Mouse (Mus musculus): ENCODE data around the gene Dlgap4.

The Dlgap4 gene

GRCm38 (mm10) chr2:156657522-156657921 lies 44.0 kb downstream of the Dlgap4 start:
- no peak for DNase-seq (ENCODE audit: extremely low spot score, low read depth, low spot score)

- DNase-seq (ENCODE audit: extremely low spot score, low read depth, low spot score): no peak
These were observed 44.7 kb downstream of the Dlgap4 start for GRCm38 (mm10) chr2:156658221-156658620.

- no peak for DNase-seq (ENCODE audit: extremely low spot score, low read depth, low spot score)
These were observed 45.2 kb downstream of the Dlgap4 start for GRCm38 (mm10) chr2:156658751-156659150.

- no peak for DNase-seq (ENCODE audit: extremely low spot score, low read depth, low spot score)
These were observed 46.5 kb downstream of the Dlgap4 start for GRCm38 (mm10) chr2:156659981-156660380.

DNA sequence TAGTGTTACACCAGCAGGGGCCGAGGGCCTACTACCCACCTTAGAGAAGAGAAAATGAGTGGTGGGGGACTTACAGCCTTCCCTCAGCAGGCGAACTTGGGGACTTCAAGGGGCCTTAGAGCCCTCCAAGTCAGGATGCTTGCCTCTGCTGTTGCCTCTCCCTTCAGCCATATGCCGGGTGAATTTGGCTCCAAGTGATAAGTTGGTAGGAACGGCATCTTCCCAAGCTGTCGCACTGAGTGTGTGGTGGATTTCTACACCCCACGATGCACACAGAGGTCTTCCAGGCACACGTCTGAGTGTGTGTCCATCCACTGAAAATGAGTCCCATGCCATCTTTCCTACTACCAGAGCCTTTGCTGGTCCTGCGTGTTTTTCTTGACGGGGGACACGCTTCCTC lies 49.7 kb downstream of the Dlgap4 start:
- no peak for DNase-seq (ENCODE audit: extremely low spot score, low read depth, low spot score)

- DNase-seq (ENCODE audit: extremely low spot score, low read depth, low spot score): no peak
These were observed 50.9 kb downstream of the Dlgap4 start for GRCm38 (mm10) chr2:156664407-156664806.

DNA sequence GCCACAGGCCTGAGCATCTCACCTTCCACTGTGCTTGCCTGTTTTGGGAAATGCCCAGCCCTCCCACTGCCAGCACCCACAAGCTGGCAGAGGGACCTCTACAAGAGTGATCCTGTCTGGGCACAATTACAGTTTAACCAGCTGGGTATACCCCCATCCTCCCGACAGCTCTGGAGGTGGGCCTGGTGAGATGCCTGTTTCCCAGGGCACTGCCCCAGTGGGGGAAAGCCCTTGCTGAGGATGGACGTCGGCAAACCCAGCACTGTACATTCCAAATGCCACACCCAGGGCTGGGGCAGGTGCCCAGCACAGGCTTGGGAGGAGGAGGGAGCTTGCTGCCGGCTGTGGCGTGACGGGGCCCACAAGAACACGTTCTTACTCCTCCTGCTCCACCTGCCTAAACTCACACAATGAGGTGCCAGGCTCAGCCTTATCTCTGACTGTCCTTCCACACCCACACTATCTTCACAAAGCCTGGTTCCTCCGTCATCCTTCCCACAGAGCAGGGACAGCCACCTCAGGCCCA lies 51.6 kb downstream of the Dlgap4 start:
- no peak for DNase-seq (ENCODE audit: extremely low spot score, low read depth, low spot score)

DNA sequence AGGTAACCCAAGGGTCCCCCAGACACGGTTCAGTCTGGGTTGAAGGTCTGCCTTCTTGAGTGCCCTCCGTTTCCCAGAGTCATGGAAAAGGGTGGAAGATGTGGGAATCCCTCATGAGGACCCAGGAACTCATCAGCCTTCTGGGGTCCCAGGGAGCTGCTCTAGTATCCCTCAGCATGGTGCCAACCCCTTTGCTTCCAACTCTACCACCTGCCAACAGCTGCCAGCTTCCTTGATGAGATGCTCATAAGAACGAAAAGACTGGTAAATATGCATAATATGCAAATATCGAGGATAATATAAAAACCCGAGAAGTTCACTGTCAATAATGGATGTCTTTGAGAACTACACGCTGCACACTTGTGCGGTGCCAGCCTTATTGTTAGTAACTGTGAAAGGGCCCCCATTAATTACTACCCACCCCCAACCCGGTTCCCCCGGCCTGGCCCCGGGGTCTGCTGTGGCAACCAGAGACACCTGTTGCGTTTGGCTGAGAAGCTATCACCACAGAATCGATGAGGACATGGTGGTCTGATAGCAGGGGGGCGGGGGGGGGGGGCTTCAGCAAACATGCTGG lies 52.2 kb downstream of the Dlgap4 start:
- DNase-seq (ENCODE audit: extremely low spot score, low read depth, low spot score): no peak

- no peak for DNase-seq (ENCODE audit: extremely low spot score, low read depth, low spot score)
These were observed 52.7 kb downstream of the Dlgap4 start for GRCm38 (mm10) chr2:156666231-156666630.

DNA sequence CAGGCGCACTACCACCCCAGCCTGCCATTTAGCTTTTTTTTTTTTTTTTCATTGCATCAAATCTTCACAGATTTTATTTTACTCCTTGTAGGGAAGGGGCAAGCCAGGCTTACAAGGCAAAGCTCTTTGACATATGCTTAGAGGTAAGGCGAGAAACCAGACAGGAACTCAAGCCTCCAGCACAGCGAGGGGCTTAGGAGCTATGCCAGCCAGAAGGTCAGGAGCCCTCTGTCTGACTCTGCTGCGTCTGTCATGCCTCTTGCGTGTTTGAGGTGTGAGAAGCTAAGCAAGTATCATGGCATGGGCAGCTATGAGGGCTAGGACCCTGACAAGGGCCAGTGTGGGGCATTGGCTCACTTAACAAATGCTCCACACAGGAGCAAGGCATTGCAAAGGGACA lies 53.8 kb downstream of the Dlgap4 start:
- DNase-seq (ENCODE audit: extremely low spot score, low read depth, low spot score): no peak

DNA sequence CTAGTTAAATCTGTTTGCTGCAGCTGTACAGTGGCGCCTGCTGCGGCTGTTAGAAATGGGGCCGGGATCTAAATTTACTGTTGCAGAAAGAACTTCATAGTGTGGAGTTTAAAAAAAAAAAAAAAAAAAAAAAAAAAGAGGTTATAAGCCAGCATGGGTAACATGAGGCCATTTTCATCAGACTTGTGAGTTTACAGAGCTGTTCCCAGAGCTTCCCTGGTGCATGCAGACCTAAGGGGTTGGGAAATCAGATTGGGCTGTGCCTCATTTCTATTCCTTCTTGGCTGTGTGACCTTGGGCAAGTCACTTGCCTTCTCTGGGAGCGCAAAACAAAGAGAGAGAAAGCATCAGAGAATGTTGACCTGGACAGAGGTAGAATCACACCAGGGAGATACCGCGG lies 55.1 kb downstream of the Dlgap4 start:
- no peak for DNase-seq (ENCODE audit: extremely low spot score, low read depth, low spot score)

GRCm38 (mm10) chr2:156673307-156673706 lies 59.8 kb downstream of the Dlgap4 start:
- no peak for DNase-seq (ENCODE audit: extremely low spot score, low read depth, low spot score)

- DNase-seq (ENCODE audit: extremely low spot score, low read depth, low spot score): no peak
These were observed 60.6 kb downstream of the Dlgap4 start for GRCm38 (mm10) chr2:156673881-156674669.

DNA sequence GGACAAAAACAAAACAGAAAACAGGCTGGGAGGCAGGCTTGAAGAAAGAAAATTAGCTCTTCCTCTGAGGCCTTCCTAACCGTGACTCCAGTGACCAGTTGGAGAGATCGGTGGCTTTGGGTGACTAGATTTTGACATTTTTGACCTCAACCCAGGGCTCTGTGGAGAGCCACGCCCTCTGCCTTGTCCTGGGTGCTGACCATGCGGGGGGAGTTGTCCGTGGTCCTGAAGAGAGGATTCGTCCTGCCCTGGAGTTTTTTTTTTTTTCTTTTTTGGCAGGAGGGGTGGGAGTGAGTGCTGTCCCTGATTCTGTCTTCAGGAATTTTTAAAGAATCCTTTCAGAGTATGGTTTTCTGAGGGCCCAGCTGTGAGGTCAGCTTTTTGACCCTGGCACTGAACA lies 63.4 kb downstream of the Dlgap4 start:
- peak; percentile 2 for DNase-seq (ENCODE audit: extremely low spot score, low read depth, low spot score)

DNA sequence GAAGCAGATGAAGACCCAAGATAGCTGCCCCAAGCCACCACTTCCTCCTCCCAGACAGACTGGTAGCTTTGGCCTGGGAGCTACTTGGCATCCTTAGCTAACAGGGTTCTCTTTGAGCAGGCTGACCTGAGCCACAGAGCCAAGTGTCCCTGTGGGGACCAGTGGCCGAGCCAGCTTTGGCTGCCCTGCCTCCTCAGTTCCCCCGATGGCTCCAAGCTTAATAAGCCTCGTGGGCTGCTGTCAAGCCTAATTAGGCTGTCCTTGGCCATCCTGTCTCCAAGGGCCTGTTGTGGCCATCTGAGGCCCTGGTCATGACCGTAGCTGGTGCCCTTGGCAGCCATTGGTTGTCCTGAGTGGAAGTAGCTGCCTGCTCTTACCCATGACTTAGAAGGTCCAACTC lies 64.6 kb downstream of the Dlgap4 start:
- no peak for DNase-seq (ENCODE audit: extremely low spot score, low read depth, low spot score)

DNA sequence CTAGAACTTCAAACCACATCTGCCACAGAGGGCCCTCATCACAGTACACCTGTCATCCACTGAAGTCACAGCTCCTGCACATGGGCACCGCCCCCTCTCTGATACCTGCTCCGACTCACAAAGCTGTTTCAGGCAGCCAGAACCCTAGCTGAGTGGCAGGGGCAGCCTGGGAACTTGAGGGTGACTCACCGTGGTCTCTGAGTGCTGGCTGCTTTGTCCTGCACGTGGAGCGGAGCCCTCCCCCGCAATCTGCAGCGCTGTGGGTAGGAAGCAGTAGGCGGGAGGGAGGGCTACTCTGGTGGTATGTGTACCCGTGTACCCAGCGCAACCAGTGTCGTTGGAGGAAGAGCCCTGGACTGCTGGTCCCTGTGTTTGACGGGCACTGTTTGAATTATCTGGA lies 69.5 kb downstream of the Dlgap4 start:
- DNase-seq (ENCODE audit: extremely low spot score, low read depth, low spot score): no peak

GRCm38 (mm10) chr2:156685999-156686398 lies 72.5 kb downstream of the Dlgap4 start:
- no peak for DNase-seq (ENCODE audit: extremely low spot score, low read depth, low spot score)

DNA sequence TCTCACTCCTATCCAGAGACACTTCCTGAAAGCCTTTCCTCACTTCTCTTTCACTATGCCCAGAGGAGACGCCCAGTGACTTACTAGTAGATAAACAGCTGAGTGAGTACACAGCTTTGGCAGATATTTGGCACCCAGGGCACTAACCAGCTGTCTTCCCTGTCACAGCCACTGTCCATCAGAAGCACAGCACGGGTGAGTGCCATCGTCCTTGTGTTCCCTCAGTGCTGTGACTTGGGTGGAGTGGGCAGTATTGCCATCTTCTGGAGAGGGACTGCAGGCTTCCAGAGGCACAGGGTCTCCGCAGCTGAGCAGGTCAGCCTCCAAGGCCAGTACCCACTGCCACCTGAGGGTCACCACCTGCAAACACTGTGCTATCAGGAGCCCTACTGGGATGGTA lies 73.2 kb downstream of the Dlgap4 start:
- DNase-seq (ENCODE audit: extremely low spot score, low read depth, low spot score): no peak

DNA sequence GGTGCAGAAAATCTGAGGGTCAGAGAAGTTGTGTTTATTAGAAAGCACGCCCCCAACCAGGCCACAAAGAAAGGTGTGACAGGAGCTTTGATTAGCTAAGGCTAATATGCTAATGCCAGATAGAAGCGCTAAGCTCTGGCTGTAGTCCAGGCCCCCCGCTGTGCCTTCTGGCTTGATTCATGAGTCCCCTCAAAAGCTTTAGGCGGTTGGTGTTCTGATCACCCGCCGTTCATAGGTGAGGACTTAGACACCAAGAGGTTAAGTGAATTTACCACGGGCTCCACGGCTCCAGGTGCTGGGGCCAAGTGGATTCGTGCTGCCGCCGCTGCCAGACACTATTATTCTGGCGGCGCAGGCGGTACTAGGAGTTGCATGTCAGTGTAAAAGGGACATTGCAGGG lies 75.1 kb downstream of the Dlgap4 start:
- DNase-seq (ENCODE audit: extremely low spot score, low read depth, low spot score): no peak

DNA sequence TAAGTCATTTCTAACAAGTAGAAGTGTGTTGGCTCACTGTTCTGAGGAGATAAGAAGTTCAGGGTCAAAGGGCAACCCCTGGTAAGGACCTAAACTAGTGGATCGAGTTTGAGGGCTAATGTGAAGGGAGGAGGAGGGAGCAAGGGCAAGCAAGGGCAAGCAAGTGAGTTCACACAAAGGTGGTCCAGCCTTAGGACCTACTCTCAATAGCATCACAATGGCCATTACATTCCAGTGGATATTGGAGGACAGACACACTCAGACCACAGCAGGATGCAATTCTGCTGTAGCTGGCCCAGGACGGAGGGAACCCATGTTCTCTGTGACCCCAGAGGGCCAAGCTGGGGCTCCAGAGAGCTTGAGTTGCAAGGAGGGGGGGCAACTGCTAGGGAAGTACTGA lies 77.3 kb downstream of the Dlgap4 start:
- DNase-seq (ENCODE audit: extremely low spot score, low read depth, low spot score): no peak

DNA sequence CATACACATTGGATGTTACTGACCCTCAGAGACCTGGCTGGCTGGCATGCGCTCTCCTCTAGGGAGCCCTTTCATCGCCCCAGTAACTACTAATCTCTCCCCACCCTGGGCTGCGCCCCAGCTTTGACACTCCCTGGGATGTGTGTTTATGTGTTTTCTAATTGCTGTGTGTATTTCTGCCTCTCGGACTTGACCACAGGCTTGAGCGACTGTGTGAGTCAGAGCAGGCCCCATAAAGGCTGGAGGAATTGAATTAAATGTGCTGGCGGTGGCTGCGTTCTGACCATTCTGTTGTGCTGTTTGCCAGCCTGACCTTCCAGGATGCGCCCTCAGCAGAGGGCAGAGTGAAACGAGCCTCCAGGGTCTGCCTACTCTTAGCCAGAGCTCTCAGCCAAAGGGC lies 78.2 kb downstream of the Dlgap4 start:
- no peak for DNase-seq (ENCODE audit: extremely low spot score, low read depth, low spot score)

DNA sequence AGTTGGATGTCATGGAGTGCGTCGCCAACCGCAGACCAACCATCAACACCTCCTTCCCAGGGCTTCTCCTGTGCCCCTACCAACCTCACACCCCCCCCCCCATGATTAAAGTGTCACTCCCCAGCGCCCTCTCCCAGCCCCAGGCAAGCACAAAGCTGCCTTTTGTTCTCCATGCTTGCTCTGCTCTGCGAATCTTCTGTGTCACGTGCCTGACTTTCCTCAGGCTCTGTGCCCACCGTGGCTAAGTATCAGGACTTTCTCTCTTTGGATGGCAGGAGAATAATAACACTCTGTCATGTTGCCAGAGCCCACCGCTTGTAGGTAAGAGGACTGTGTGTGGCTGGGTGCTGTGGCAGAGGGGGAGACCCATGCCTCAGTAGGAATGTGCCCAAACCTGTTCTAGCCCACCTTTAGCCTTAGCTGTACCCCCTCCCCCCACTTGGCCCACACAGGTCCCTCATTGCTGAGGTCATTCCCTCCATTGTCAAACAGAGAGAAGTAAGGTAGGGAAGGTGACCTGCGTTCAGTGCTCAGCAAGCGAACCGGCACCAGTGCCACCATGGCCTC lies 79.8 kb downstream of the Dlgap4 start:
- no peak for DNase-seq (ENCODE audit: extremely low spot score, low read depth, low spot score)

Measured in hindlimb bud, embryonic 11.5 days (tissue).